Mouse (Mus musculus) liver, postnatal 0 days (tissue): ENCODE measurements at regions not wholly inside any gene's neighbourhood (a gene's known extent, or its start where the extent isn't known, plus 50 kb on each side); places are given as distances from the start of the nearest gene placed in this dataset.

Experiments
- ATAC-seq: fragments of 200-750 bp; cut with Nextera tagmentation; 2 replicates; pipeline ENCODE4 v1.8.0; 2017; ENCODE audit warnings: mild to moderate bottlenecking, moderate library complexity
- DNase-seq: peaks from one replicate; pipeline ENCODE4 v3.0.0-alpha.2; 2016
- H3K27ac ChIP-seq: fragments of 300-500 bp; sonication (generic); 2 replicates; pipeline ENCODE4 v1.5.1; 2014; ENCODE audit warnings: antibody characterized with exemption, moderate library complexity, mild to moderate bottlenecking, low read depth
- H3K27me3 ChIP-seq: fragments of 300-500 bp; sonication (generic); 2 replicates; pipeline ENCODE4 v1.6.1; 2014; ENCODE audit warnings: low read length, control low read depth, mixed read lengths; ENCODE audit not compliant: insufficient read depth
- H3K36me3 ChIP-seq: fragments of 300-500 bp; sonication (generic); replicated peaks from 2 replicates; pipeline ENCODE4 v1.6.1; 2014; ENCODE audit warnings: mild to moderate bottlenecking, control low read depth, low read length, moderate library complexity, mixed read lengths; ENCODE audit not compliant: insufficient read depth
- H3K4me1 ChIP-seq: fragments of 300-500 bp; sonication (generic); 2 replicates; pipeline ENCODE4 v1.6.1; 2014; ENCODE audit warnings: antibody characterized with exemption, mild to moderate bottlenecking, control low read depth; ENCODE audit not compliant: insufficient read depth
- H3K4me2 ChIP-seq: fragments of 300-500 bp; sonication (generic); 2 replicates; pipeline ENCODE4 v1.6.1; 2014; ENCODE audit warnings: low read depth, mild to moderate bottlenecking, low read length, moderate library complexity, mixed read lengths
- H3K4me3 ChIP-seq: fragments of 300-500 bp; sonication (generic); 2 replicates; pipeline ENCODE4 v1.5.1; 2014; ENCODE audit warnings: low read depth, low read length
- H3K9ac ChIP-seq: fragments of 300-500 bp; sonication (generic); replicated peaks from 2 replicates; pipeline ENCODE4 v1.6.1; 2014; ENCODE audit warnings: mild to moderate bottlenecking, moderate library complexity
- H3K9me3 ChIP-seq: fragments of 300-500 bp; sonication (generic); 2 replicates; pipeline ENCODE4 v1.6.1; 2016; ENCODE audit warnings: mild to moderate bottlenecking, control low read depth, low read length, mixed read lengths
- CTCF ChIP-seq: sonication (generic); IDR thresholded peaks from 2 replicates; pipeline ENCODE4 v1.5.1; 2016; ENCODE audit warnings: antibody characterized with exemption, low read depth
- EP300 ChIP-seq: IDR thresholded peaks from 2 replicates; pipeline ENCODE4 v1.6.1; 2016; ENCODE audit warnings: antibody characterized with exemption, low read depth, mild to moderate bottlenecking
- WGBS: fragments of 180-500 bp; shearing (Covaris S2); extraction: QIAGEN DNeasy Blood & Tissue Kit; methylation state at CpG from one replicate; pipeline ENCODE4 v1.1.7; 2014; ENCODE audit not compliant: insufficient replicate concordance; 5-methylcytosine and 5-hydroxymethylcytosine counted together

DNA sequence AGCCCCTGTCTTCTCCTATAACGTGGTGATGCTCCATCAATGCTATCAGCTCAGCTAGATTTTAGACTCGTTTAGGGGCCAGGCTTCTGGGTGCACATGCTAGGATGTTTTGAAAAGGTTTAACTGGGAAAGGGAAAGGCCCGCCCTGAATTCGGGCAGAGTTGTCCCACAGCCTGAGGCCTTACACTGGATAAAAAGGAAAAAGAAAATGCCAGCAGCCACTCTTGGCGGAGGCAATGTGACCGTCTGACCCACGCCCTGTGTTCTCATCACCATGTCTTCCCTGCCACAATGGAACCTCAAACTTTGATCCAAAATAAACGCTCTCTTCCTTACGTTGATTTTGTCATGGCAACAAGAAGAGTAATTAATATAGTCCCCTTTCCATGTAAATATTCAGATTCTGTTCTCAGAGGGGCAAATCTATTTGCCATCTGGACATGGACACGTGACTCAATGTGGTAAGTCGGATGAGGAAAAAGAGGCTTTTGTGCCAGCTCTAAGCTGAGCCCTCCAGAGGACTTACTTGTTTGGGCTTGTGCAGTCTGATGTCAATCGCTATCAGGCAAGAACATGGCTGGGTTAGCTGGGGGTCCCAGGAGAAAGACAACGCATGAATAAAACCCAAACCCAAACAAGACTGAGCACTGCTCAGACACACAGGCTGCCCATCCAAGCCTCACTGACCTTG, 253.4 kb upstream of the Hnrnpa3 start:
- Histone ChIP-seq H3K4me3 (no peak overlapping the region), H3K9ac (no peak overlapping the region), H3K36me3 (no peaks in the 10 kb centered on the region), H3K4me1 (no peaks in the 10 kb centered on the region), H3K9me3 (no peaks in the 10 kb centered on the region), H3K27me3 (no peaks in the 10 kb centered on the region), H3K27ac (no peak overlapping the region), H3K4me2 (no peak overlapping the region)
- WGBS = 77% methylated on average over 13 of the region's 13 CpGs
- ATAC-seq (no peak), DNase-seq (no peak)
- TF ChIP-seq CTCF = no peak
- TF ChIP-seq EP300 = no peak

GRCm38 (mm10) chr2:75406721-75407455, 252.2 kb upstream of the Hnrnpa3 start:
- H3K4me2 ChIP-seq = no peak overlapping the region
- TF ChIP-seq CTCF = no peak
- no peak for TF ChIP-seq EP300
- DNase-seq (no peak), ATAC-seq (no peak)
- H3K9me3 ChIP-seq = no peaks in the 10 kb centered on the region
- H3K27ac ChIP-seq = no peak overlapping the region
- H3K9ac ChIP-seq = no peak overlapping the region
- H3K27me3 ChIP-seq = no peaks in the 10 kb centered on the region
- WGBS = 70% methylated on average over 6 of the region's 6 CpGs
- H3K4me1 ChIP-seq = no peaks in the 10 kb centered on the region
- H3K36me3 ChIP-seq = no peaks in the 10 kb centered on the region
- H3K4me3 ChIP-seq = no peak overlapping the region

DNA sequence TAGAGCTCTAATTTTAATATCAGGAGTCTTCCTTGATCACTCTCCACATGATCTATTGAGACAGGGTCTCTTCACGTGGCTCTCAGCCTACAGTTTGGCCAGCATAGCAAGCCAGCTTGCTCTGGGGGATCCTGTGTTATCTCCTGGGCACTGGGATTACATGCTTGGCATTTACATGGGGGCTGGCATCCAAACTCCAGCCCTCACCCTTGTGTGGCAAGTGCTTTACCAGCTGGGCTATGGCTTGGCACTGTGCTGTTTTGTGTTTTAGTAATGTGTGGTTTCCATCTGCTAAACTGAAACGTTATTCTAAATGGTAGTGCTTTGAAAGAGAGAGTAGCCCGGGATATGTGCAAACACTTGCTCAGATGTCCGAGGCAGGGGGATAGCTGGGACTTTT, 251.5 kb upstream of the Hnrnpa3 start:
- Histone ChIP-seq H3K36me3 (no peaks in the 10 kb centered on the region), H3K9ac (no peak overlapping the region), H3K4me1 (no peaks in the 10 kb centered on the region), H3K4me3 (no peak overlapping the region), H3K27me3 (no peaks in the 10 kb centered on the region), H3K9me3 (no peaks in the 10 kb centered on the region), H3K4me2 (no peak overlapping the region), H3K27ac (no peak overlapping the region)
- TF ChIP-seq EP300 (no peak), CTCF (no peak)
- ATAC-seq (no peak), DNase-seq (no peak)
- 57% methylated on average over 4 of the region's 4 CpGs for WGBS

- H3K4me2 ChIP-seq = no peak overlapping the region
- no peak overlapping the region for H3K27ac ChIP-seq
- ATAC-seq = no peak
- H3K9me3 ChIP-seq = no peaks in the 10 kb centered on the region
- no peaks in the 10 kb centered on the region for H3K36me3 ChIP-seq
- H3K4me3 ChIP-seq = no peak overlapping the region
- H3K9ac ChIP-seq = no peak overlapping the region
- WGBS = 88% methylated on average over 2 of the region's 2 CpGs
- no peaks in the 10 kb centered on the region for H3K27me3 ChIP-seq
- TF ChIP-seq CTCF = no peak
- TF ChIP-seq EP300 = no peak
- no peak for DNase-seq
- H3K4me1 ChIP-seq = no peaks in the 10 kb centered on the region
Observed at GRCm38 (mm10) chr2:75408016-75408415, 251.0 kb upstream of the Hnrnpa3 start.

DNA sequence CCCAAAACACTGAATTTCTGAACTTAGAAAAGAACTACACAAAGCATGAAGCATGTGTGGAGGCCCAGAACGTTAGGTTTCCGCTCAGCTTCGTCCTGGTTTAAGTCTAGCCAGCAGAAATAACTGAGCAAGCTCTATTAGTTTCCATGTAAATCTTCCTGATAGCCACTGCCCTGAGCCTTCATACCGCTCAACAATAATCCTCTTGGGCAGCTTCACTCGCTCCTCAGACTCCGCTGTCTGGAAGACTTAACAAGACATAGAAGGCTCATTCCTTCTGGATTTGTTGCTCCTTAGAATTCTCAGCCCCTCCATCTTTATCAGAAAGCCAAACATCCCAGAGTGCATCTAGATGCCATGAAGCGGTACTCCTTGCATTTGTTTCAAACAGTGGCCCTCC, 249.3 kb upstream of the Hnrnpa3 start:
- DNase-seq (no peak), ATAC-seq (no peak)
- no peaks in the 10 kb centered on the region for H3K9me3 ChIP-seq
- no peak overlapping the region for H3K4me2 ChIP-seq
- no peak overlapping the region for H3K27ac ChIP-seq
- no peak overlapping the region for H3K4me3 ChIP-seq
- TF ChIP-seq CTCF (no peak), EP300 (no peak)
- H3K4me1 ChIP-seq = no peaks in the 10 kb centered on the region
- no peaks in the 10 kb centered on the region for H3K36me3 ChIP-seq
- no peak overlapping the region for H3K9ac ChIP-seq
- WGBS = 78% methylated on average over 7 of the region's 7 CpGs
- H3K27me3 ChIP-seq = no peaks in the 10 kb centered on the region

DNA sequence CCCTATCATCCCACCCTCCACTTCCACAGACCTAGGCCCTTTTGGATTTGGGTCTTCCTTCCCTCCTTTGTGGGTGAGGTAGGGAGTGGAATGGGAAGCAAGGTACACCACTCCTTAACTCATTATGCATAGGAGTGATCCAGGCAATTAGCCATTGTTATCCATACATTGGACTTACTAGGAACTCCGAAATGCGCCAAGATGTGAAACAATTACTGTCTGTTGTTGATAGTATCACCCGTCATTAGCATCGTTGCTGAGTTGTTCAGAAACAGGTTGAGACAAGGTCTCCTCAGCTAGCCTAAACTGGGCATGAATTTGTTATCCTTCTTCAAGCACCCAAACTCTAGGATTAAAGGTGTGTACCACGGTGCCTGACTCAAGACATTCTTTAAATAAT, 246.3 kb upstream of the Hnrnpa3 start:
- no peak for ATAC-seq
- no peak overlapping the region for H3K4me3 ChIP-seq
- no peak overlapping the region for H3K9ac ChIP-seq
- no peak for TF ChIP-seq CTCF
- no peak overlapping the region for H3K4me2 ChIP-seq
- H3K9me3 ChIP-seq = no peaks in the 10 kb centered on the region
- no peaks in the 10 kb centered on the region for H3K36me3 ChIP-seq
- DNase-seq = no peak
- H3K4me1 ChIP-seq = no peaks in the 10 kb centered on the region
- no peak overlapping the region for H3K27ac ChIP-seq
- WGBS = 85% methylated on average over 5 of the region's 5 CpGs
- H3K27me3 ChIP-seq = no peaks in the 10 kb centered on the region
